Mouse (Mus musculus): Measurements from ENCODE around the gene Inmt.

The Inmt gene

DNA sequence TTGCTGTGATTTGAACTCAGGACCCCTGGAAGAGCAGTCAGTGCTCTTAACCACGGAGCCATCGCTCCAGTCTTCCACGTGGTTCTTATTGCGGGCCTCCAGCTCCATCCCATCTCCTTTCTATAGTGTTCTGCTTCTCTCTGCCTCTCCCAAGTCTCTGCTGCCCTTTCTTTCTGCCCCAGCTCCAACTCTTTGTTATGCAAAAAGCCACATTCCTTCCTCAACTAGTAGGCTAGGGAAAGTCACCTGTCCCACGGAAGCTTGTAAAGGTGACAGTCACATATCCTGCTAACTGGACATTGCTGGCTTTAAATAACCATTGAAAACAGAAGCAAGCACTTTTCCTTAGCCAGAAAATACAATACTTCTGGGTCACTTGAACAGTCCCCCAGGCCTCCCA, 5.0 kb downstream of the Inmt start:
- DNase-seq (ENCODE audit: low read depth, low spot score): no peak

DNA sequence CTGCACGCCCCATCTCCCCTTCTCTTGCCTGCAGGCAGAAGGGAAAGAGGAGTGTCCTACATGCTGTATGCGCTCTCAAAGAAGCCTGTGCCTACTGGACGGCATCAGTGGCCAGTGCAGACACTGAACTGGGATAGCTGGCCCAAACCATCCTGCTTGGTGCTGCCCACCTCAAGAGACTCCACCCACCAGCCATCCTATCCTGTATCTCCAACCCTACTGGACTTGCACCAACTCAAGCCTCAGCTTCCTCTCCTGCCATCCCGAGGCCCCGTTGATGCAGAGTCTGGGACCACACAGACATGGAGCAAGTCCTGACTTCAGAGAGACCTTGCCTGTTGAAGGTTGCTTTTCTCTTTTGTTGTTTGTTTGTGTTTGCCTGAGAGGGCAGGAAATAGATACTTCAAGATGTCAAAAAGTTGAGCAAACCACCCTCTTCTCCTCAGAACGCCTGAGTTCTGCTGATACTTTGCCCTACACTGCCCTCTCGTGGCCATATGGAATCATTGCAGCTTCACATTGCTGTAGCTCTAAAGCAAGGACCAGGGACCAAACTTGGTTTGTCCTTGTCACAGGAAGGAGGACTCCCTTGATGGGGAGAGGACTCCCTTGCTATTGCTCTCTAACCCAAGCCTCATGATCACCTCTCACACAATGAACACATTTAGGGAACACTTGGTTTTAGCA, 7.9 kb downstream of the Inmt start:
- peak; percentile 84 for DNase-seq (ENCODE audit: low read depth, low spot score)

GRCm38 (mm10) chr6:55163046-55163584, 11.7 kb downstream of the Inmt start:
- no peak for DNase-seq (ENCODE audit: low read depth, low spot score)

GRCm38 (mm10) chr6:55161311-55161761, 13.5 kb downstream of the Inmt start:
- DNase-seq (ENCODE audit: low read depth, low spot score): peak; percentile 91

- no peak for DNase-seq (ENCODE audit: low read depth, low spot score)
Measured at GRCm38 (mm10) chr6:55159256-55159655, 15.6 kb downstream of the Inmt start.

DNA sequence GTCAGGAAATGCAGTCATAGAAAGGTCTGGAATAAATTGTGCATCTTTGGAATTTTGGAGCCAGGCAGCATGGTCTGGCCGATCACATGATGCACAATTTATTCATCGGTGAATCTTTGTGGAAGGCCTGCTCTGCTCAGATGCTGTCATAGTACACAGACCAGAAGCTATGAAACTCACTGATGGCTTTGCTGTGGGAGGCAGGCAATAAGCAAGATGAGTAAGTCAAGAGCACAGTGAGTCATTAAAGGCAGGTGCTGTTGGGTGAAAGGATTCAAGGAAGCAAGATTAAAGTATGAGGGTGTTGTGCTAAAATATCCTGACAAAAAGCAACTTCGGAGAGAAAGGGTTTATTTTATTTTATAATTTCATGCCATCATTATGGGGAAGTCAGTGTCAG, 22.6 kb downstream of the Inmt start:
- DNase-seq (ENCODE audit: low read depth, low spot score): peak; percentile 80

GRCm38 (mm10) chr6:55146138-55146537, 28.7 kb downstream of the Inmt start:
- no peak for DNase-seq (ENCODE audit: low read depth, low spot score)

GRCm38 (mm10) chr6:55145285-55145684, 29.6 kb downstream of the Inmt start:
- no peak for DNase-seq (ENCODE audit: low read depth, low spot score)

DNA sequence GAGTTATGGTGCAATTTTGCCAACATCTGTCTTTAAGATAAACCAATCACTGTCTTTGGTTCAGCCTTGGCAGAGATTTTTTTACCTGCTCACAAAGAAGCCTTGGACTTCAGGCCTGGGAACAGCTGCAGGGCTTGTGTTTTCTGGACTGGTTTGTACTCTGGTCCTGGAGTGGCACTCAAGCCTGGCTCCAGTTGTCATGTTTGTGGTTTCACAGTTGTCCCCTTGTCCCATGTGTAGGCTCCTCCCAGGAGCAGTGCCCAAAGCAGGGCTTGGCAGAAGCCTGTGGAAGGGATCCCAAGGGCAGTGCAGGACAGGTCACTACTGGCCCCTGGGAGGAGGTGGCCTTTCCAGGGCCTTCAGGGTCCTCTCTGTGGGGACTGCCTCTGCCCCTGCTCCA, 36.5 kb downstream of the Inmt start:
- no peak for DNase-seq (ENCODE audit: low read depth, low spot score)

DNA sequence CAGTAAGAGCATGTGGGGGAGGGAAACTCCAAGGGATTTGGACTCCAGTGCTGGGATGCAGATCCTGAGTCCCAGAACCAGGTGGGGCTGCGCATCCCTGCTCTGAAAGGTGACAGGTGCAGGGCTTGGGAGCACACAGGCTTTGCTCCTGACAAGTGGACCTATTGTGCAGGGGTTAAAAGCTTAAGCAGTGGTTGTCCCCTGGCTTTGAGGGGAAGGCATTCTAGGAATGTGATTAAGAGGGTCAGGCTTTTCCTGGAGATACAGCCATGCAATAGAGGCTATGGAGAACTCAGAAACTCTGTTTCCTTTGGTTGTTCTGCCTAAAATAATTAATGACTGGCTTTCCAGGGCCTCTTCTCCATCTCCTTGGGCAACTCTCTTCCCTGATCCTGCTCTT, 41.4 kb downstream of the Inmt start:
- DNase-seq (ENCODE audit: low read depth, low spot score): no peak

GRCm38 (mm10) chr6:55132794-55133193, 42.0 kb downstream of the Inmt start, which contains the start of gene Crhr2:
Crhr2 (minus strand) TSS chr6:55133016.
- DNase-seq (ENCODE audit: low read depth, low spot score): no peak

- DNase-seq (ENCODE audit: low read depth, low spot score): no peak
Measured at GRCm38 (mm10) chr6:55131301-55131700, 43.5 kb downstream of the Inmt start.

DNA sequence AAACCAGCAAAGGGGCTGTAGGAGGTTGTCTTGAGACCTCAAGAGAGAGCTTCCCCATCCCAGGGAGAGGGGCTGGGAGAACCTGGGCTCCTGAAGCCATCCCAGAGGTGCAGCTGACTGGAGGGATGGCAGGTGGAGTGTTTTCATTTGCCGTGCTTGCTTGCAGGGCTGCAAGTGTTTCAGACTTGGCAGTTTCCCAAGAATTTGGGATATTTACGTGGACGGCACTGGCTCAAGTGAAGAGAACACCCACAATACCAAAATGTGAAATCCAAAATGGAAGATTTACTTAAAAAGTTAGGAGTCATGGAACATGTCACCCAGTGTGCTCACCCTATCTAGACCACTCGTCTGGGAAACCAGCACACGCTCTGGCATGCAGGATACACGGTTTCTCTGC, 44.2 kb downstream of the Inmt start:
- DNase-seq (ENCODE audit: low read depth, low spot score): peak; percentile 41

- no peak for DNase-seq (ENCODE audit: low read depth, low spot score)
Measured at GRCm38 (mm10) chr6:55128391-55128790, 46.5 kb downstream of the Inmt start.

- DNase-seq (ENCODE audit: low read depth, low spot score): no peak
Measured at GRCm38 (mm10) chr6:55126576-55126975, 48.3 kb downstream of the Inmt start.

- peak; percentile 37 for DNase-seq (ENCODE audit: low read depth, low spot score)
Measured at GRCm38 (mm10) chr6:55123056-55123455, 51.8 kb downstream of the Inmt start.
